Mouse (Mus musculus) midbrain, embryonic 12.5 days (tissue): Measurements from ENCODE around the gene Vmn1r85. TPM values are rescaled to one million over a fixed set of nuclear protein-coding genes. Genes with fewer than 3 reads are reported as not detected.
A peak's percentile ranks its signal among the peaks of the same experiment; 100 is the strongest.
"Not testable (repeated sequence)": the region's sequence is repeated elsewhere in the genome, so short reads cannot be mapped to it uniquely, and the experiment has no call there.

ENCODE experiments used
- ATAC-seq: fragments of 200-750 bp; cut with Nextera tagmentation; 2 replicates; pipeline ENCODE4 v1.8.0; 2017; ENCODE audit warnings: low read depth, moderate TSS enrichment, moderate library complexity; ENCODE audit not compliant: low FRiP score
- H3K27ac ChIP-seq: fragments of 300-500 bp; sonication (generic); replicated peaks from 2 replicates; pipeline ENCODE4 v1.5.1; 2016; ENCODE audit warnings: mild to moderate bottlenecking
- H3K27me3 ChIP-seq: fragments of 300-500 bp; sonication (generic); 2 replicates; pipeline ENCODE4 v1.6.1; 2016; ENCODE audit warnings: mild to moderate bottlenecking
- H3K36me3 ChIP-seq: fragments of 300-500 bp; sonication (generic); 2 replicates; pipeline ENCODE4 v1.6.1; 2016
- H3K4me1 ChIP-seq: fragments of 300-500 bp; sonication (generic); 2 replicates; pipeline ENCODE4 v1.6.1; 2016
- H3K4me2 ChIP-seq: fragments of 300-500 bp; sonication (generic); replicated peaks from 2 replicates; pipeline ENCODE4 v1.6.1; 2016; ENCODE audit warnings: mild to moderate bottlenecking, moderate library complexity
- H3K4me3 ChIP-seq: fragments of 300-500 bp; sonication (generic); 2 replicates; pipeline ENCODE4 v1.5.1; 2016; ENCODE audit warnings: mild to moderate bottlenecking
- H3K9ac ChIP-seq: fragments of 300-500 bp; sonication (generic); replicated peaks from 2 replicates; pipeline ENCODE4 v1.6.1; 2016; ENCODE audit warnings: mild to moderate bottlenecking, moderate library complexity
- H3K9me3 ChIP-seq: fragments of 300-500 bp; sonication (generic); 2 replicates; pipeline ENCODE4 v1.6.1; 2016; ENCODE audit warnings: mild to moderate bottlenecking
- WGBS: fragments of 180-500 bp; shearing (Covaris S2); methylation state at CpG from one replicate; pipeline ENCODE4 v1.1.7; 2016; 5-methylcytosine and 5-hydroxymethylcytosine counted together
- polyA plus RNA-seq: library from polyadenylated mRNA; unstranded; fragments of >200 nt; fragmentation: Nextera tagmentation; extraction: Ambion mirVana; gene quantifications from 2 replicates; pipeline ENCODE4 v1.2.1, GENCODE M21; 2016

The Vmn1r85 gene
- polyA plus RNA-seq = not detected in 2 replicates

- no peak within 1 kb of the TSS for H3K4me2 ChIP-seq
- no peaks in the 10 kb centered on the region for H3K4me1 ChIP-seq
- H3K9ac ChIP-seq = no peak within 1 kb of the TSS
- no peaks in the 10 kb centered on the region for H3K36me3 ChIP-seq
- ATAC-seq = no peak
- 67% methylated on average over 3 of the region's 3 CpGs for WGBS
- H3K27ac ChIP-seq = no peak within 1 kb of the TSS
- no peaks in the 10 kb centered on the region for H3K9me3 ChIP-seq
- no peak within 1 kb of the TSS for H3K4me3 ChIP-seq
- no peaks in the 10 kb centered on the region for H3K27me3 ChIP-seq
Observed at GRCm38 (mm10) chr7:13095073-13095472, at the start of gene Vmn1r85. Gene Vmn1r85, minus strand, starts transcription at chr7:13095173.

- H3K27ac ChIP-seq = no peak within 1 kb of the TSS
- H3K9me3 ChIP-seq = no peaks in the 10 kb centered on the region
- H3K36me3 ChIP-seq = no peaks in the 10 kb centered on the region
- H3K4me1 ChIP-seq = no peaks in the 10 kb centered on the region
- no peaks in the 10 kb centered on the region for H3K27me3 ChIP-seq
- H3K4me2 ChIP-seq = no peak within 1 kb of the TSS
- ATAC-seq = no peak
- WGBS = 81% methylated on average over 1 of the region's 1 CpGs
- no peak within 1 kb of the TSS for H3K9ac ChIP-seq
- no peak within 1 kb of the TSS for H3K4me3 ChIP-seq
Observed at GRCm38 (mm10) chr7:13140057-13140456, 45.1 kb upstream of the Vmn1r85 start, which contains the start of gene Vmn1r87. Gene Vmn1r87, minus strand, starts transcription at chr7:13140157.

- Histone ChIP-seq H3K27me3 (no peaks in the 10 kb centered on the region), H3K4me2 (no peak overlapping the region), H3K36me3 (no peaks in the 10 kb centered on the region), H3K4me3 (no peak overlapping the region), H3K4me1 (no peaks in the 10 kb centered on the region), H3K9ac (no peak overlapping the region), H3K9me3 (no peaks in the 10 kb centered on the region), H3K27ac (no peak overlapping the region)
- ATAC-seq = no peak
Observed at GRCm38 (mm10) chr7:13137340-13137739, 42.4 kb upstream of the Vmn1r85 start.

GRCm38 (mm10) chr7:13131856-13132255 is 36.9 kb upstream of the Vmn1r85 start:
- Histone ChIP-seq H3K36me3 (no peaks in the 10 kb centered on the region), H3K4me1 (no peaks in the 10 kb centered on the region), H3K4me3 (no peak overlapping the region), H3K9me3 (no peaks in the 10 kb centered on the region), H3K4me2 (no peak overlapping the region), H3K27ac (no peak overlapping the region), H3K27me3 (no peaks in the 10 kb centered on the region), H3K9ac (no peak overlapping the region)
- 91% methylated on average over 2 of the region's 2 CpGs for WGBS
- no peak for ATAC-seq

GRCm38 (mm10) chr7:13123554-13124153 is 28.7 kb upstream of the Vmn1r85 start:
- H3K36me3 ChIP-seq, H3K27me3 ChIP-seq, H3K9ac ChIP-seq, H3K4me1 ChIP-seq, H3K9me3 ChIP-seq, H3K27ac ChIP-seq: not testable (repeated sequence)
- ATAC-seq = peak; percentile 97
- Histone ChIP-seq H3K4me2 (peak overlapping the region; percentile 47), H3K4me3 (peak overlapping the region; percentile 30)
- 1% methylated on average over 21 of the region's 34 CpGs for WGBS

- H3K27me3 ChIP-seq = no peaks in the 10 kb centered on the region
- H3K9ac ChIP-seq = no peak within 1 kb of the TSS
- no peak within 1 kb of the TSS for H3K4me3 ChIP-seq
- H3K4me2 ChIP-seq = no peak within 1 kb of the TSS
- H3K36me3 ChIP-seq = no peaks in the 10 kb centered on the region
- no peaks in the 10 kb centered on the region for H3K4me1 ChIP-seq
- ATAC-seq = no peak
- H3K9me3 ChIP-seq = no peaks in the 10 kb centered on the region
- no peak within 1 kb of the TSS for H3K27ac ChIP-seq
Observed at GRCm38 (mm10) chr7:13119817-13120216, 24.8 kb upstream of the Vmn1r85 start, which contains the start of gene Vmn1r86. Gene Vmn1r86, minus strand, starts transcription at chr7:13119917.

GRCm38 (mm10) chr7:13072293-13072692 is 22.7 kb downstream of the Vmn1r85 start:
- Histone ChIP-seq H3K4me3 (no peak overlapping the region), H3K9me3 (no peaks in the 10 kb centered on the region), H3K4me2 (no peak overlapping the region), H3K27me3 (no peaks in the 10 kb centered on the region), H3K4me1 (no peaks in the 10 kb centered on the region), H3K36me3 (no peaks in the 10 kb centered on the region), H3K9ac (no peak overlapping the region), H3K27ac (no peak overlapping the region)
- no peak for ATAC-seq
- WGBS = 63% methylated on average over 5 of the region's 5 CpGs

GRCm38 (mm10) chr7:13063399-13063798 is 31.6 kb downstream of the Vmn1r85 start:
- H3K4me3 ChIP-seq, H3K4me1 ChIP-seq, ATAC-seq, H3K9ac ChIP-seq, H3K27ac ChIP-seq, H3K9me3 ChIP-seq, H3K27me3 ChIP-seq, H3K4me2 ChIP-seq, H3K36me3 ChIP-seq: not testable (repeated sequence)
- WGBS = 51% methylated on average over 2 of the region's 2 CpGs

- Histone ChIP-seq H3K36me3 (no peaks in the 10 kb centered on the region), H3K9ac (no peak overlapping the region), H3K4me1 (no peaks in the 10 kb centered on the region), H3K9me3 (no peaks in the 10 kb centered on the region), H3K27ac (no peak overlapping the region), H3K27me3 (no peaks in the 10 kb centered on the region), H3K4me3 (no peak overlapping the region), H3K4me2 (no peak overlapping the region)
- no peak for ATAC-seq
- WGBS = 90% methylated on average over 9 of the region's 9 CpGs
Observed at GRCm38 (mm10) chr7:13059536-13059935, 35.4 kb downstream of the Vmn1r85 start.

GRCm38 (mm10) chr7:13056913-13057700 is 37.9 kb downstream of the Vmn1r85 start:
- peaks cover 6% of the 10 kb centered on the region for H3K4me1 ChIP-seq
- no peak overlapping the region for H3K9ac ChIP-seq
- 52% methylated on average over 8 of the region's 8 CpGs for WGBS
- H3K36me3 ChIP-seq = no peaks in the 10 kb centered on the region
- H3K9me3 ChIP-seq = no peaks in the 10 kb centered on the region
- H3K27me3 ChIP-seq = no peaks in the 10 kb centered on the region
- ATAC-seq = no peak
- no peak overlapping the region for H3K4me3 ChIP-seq
- H3K27ac ChIP-seq = no peak overlapping the region
- H3K4me2 ChIP-seq = no peak overlapping the region

- Histone ChIP-seq H3K4me2 (peak within 1 kb of the TSS; percentile 52), H3K36me3 (no peaks in the 10 kb centered on the region), H3K9ac (peak within 1 kb of the TSS; percentile 48), H3K9me3 (no peaks in the 10 kb centered on the region), H3K4me1 (peaks cover 6% of the 10 kb centered on the region), H3K27me3 (no peaks in the 10 kb centered on the region), H3K27ac (peak within 1 kb of the TSS; percentile 91), H3K4me3 (peak within 1 kb of the TSS; percentile 51)
- ATAC-seq = peak; percentile 96
- WGBS = under 1% methylated on average over 41 of the region's 41 CpGs
Observed at GRCm38 (mm10) chr7:13054287-13055010, 40.5 kb downstream of the Vmn1r85 start, which contains the start of gene Mzf1. Gene Mzf1, minus strand, starts transcription at chr7:13054764.

- 2% methylated on average over 15 of the region's 15 CpGs for WGBS
- Histone ChIP-seq H3K4me3 (peak overlapping the region; percentile 51), H3K27ac (peak overlapping the region; percentile 91), H3K9me3 (no peaks in the 10 kb centered on the region), H3K27me3 (no peaks in the 10 kb centered on the region), H3K4me1 (peaks cover 6% of the 10 kb centered on the region), H3K9ac (peak overlapping the region; percentile 48), H3K36me3 (no peaks in the 10 kb centered on the region), H3K4me2 (peak overlapping the region; percentile 52)
- no peak for ATAC-seq
Observed at GRCm38 (mm10) chr7:13053961-13054286, 41.0 kb downstream of the Vmn1r85 start.
